Mouse (Mus musculus): ENCODE results near the gene Bag6.

Bag6 gene

DNA sequence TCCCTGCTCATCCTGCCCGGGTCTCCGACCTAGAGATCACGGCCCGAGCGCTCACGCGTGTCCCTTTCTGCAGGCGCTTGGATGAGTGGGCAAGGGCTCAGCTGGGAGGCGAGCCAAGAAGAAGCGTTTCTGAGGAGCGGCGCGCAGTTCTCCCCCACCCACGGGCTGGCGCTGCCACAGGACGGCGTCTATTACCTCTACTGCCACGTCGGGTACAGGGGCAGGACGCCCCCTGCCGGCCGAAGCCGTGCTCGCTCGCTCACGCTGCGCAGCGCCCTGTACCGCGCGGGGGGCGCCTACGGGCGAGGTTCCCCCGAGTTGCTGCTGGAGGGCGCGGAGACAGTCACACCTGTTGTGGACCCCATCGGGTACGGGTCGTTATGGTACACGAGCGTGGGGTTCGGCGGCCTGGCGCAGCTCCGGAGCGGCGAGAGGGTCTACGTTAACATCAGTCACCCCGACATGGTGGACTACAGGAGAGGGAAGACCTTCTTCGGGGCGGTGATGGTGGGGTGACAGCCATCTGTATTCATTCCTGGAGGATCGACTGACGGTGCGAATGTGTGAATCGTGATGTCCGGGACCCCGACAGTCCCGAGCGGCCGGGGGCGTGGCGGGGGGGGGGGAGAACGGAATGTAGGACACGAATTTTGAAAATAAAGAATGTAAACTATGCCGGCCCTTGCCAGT lies 60.8 kb downstream of the Bag6 start:
- DNase-seq (ENCODE audit: low spot score) = peak; percentile 65

DNA sequence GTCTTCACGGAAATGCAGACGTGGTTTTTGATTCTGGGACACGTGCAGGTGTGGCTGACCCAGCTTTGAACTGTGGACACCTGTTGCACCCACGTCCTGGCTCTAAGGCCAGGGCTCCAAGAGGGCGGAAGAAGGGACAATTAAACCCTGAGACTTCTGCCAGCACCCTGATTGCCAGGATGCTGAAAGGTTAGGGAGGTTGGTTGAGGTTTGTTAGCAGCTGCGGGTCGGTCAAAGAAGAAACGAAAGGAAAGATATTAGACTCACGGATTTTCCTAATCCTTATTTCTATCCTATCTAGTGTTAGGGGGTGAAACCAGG lies 61.3 kb downstream of the Bag6 start:
- no peak for DNase-seq (ENCODE audit: low spot score)
